Mouse (Mus musculus): ENCODE measurements around the gene Dach1. TPM values are rescaled to one million over a fixed set of nuclear protein-coding genes. Genes with fewer than 3 reads are reported as not detected.

Gene Dach1
- total RNA-seq (2015; ENCODE audit: low replicate concordance): 3.6 and 4.2 TPM in 2 replicates
- total RNA-seq (2017; ENCODE audit: low replicate concordance): 1.2 and 2.1 TPM in 2 replicates

GRCm38 (mm10) chr14:98169421-98170076 is at the start of gene Dach1:
Gene Dach1 (minus strand): TSS chr14:98169765.
- ATAC-seq (replicated peaks; ENCODE audit: low FRiP score, poor library complexity, severe bottlenecking): 0 out of 2 replicates have a peak, but pooled peaks have one; percentile 32

DNA sequence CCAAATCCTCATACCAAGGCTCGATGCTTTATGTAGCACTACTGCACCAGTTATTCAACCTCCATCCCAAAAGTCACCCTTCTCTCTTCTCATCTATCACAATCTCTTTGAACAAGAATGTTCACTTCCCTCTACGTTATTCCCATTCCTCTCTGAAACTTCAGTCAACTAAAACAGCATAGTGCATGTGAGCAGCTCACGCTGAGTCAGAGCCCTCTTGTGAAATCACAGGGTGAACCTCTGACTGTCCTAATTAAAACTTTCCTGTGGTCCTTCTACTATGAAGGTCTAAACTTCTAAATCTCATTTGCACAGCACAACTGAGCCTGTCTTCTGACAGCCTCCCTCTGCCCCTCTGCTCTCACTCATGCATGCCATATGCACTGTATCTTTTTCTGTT is 30.5 kb upstream of the Dach1 start:
- ATAC-seq (replicated peaks; ENCODE audit: low FRiP score, poor library complexity, severe bottlenecking): no peak

- ATAC-seq (replicated peaks; ENCODE audit: low FRiP score, poor library complexity, severe bottlenecking): no peak
Measured at GRCm38 (mm10) chr14:98181545-98181944, 12.0 kb upstream of the Dach1 start.

- no peak for ATAC-seq (replicated peaks; ENCODE audit: low FRiP score, poor library complexity, severe bottlenecking)
Measured at GRCm38 (mm10) chr14:98173831-98174230, 4.3 kb upstream of the Dach1 start.

DNA sequence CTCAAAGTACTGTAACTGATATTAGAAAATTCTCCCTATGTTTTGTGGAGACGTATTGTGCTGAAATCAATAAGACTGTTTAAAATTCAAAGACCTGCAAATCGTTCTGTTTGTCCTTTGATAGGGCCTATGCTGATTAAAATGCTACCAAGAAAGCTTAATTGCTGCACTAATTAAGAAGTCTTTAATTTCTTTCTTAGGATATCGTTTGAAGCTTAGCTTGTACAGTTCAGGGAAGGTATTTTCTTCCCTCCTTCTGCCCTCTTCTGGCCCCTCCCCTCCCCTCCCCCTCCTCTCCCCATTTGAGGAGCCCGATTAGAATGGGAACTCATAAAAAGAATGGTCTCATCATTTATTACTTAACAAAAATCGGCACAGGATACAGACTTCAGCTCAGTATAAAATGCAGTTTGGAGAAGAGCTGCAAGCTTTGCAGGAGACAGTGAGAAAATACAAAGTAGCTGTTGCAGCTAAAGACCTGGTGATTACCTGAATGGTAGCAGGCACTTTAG is 2.9 kb upstream of the Dach1 start:
- ATAC-seq (replicated peaks; ENCODE audit: low FRiP score, poor library complexity, severe bottlenecking): no peak

- ATAC-seq (replicated peaks; ENCODE audit: low FRiP score, poor library complexity, severe bottlenecking): no peak
Measured at GRCm38 (mm10) chr14:98171861-98172260, 2.3 kb upstream of the Dach1 start.

DNA sequence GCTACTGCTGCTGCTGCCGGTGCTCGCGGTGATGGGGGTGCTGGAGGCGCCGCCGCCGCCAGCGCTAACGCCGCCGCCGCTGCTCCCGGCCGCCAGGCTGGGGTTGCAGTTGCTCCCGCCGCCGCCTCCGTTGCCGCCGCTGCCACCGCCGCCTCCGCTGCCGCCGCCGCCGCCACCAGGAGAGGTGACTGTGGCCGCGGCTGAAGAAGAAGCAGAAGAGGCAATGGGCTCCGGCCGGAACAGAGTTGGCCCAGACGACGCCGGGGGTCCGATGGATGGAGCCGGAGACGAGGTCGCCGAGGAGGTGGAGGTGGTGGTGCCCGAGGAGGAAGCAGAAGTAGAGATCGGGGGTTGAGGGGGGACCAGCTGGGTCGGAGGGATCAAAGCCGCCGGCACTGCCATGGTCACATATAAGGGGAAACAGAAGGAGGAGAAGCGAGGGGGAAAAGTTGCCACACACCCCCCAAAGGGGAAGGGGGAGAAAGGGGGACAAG is 610 bp downstream of the Dach1 start:
- peak; percentile 58 for ATAC-seq (replicated peaks; ENCODE audit: low FRiP score, poor library complexity, severe bottlenecking)

- ATAC-seq (replicated peaks; ENCODE audit: low FRiP score, poor library complexity, severe bottlenecking): peak; percentile 65
Measured at GRCm38 (mm10) chr14:98168039-98168907, 1.3 kb downstream of the Dach1 start.

DNA sequence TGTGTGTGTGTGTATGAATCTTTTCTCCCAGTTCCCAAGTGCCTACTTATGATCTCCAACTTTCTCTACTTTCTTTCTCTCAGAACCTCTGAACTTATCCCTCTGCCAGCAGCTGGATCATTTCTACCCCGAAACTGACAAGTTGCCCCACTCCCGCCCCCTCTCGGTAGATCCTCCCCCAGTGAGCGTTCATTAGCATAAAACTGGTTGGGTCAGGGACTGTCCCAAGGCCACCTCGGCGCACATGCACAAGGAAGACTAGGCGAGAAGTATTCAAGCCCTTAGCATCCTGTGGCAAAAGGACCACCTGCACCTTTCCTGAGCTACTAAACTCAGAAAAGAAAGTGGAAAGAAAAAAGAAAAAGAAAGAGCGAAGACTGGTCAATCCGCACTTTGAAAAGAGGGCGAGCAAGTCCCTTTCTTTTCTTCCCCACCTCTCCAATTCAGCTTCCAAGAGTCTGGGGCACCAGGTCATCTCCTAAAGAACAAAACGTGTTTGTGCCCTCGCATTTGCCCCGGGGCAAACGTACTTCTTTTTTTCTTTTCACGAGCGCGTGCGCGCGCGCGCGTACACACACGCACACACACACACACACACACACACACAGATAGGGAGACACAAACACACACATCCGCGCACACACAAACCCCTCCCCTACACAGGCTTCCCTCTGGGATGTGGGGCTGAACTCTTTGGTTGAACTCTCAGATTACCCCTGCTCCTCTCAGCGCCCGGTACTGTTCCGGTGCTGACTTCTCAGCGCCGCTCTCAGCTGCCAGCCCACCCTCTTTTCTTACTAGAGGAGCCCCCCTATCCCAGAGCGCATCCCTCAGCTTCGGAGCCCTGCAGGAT is 2.2 kb downstream of the Dach1 start:
- peak; percentile 53 for ATAC-seq (replicated peaks; ENCODE audit: low FRiP score, poor library complexity, severe bottlenecking)

GRCm38 (mm10) chr14:98166318-98166976 is 3.1 kb downstream of the Dach1 start:
- no peak for ATAC-seq (replicated peaks; ENCODE audit: low FRiP score, poor library complexity, severe bottlenecking)

DNA sequence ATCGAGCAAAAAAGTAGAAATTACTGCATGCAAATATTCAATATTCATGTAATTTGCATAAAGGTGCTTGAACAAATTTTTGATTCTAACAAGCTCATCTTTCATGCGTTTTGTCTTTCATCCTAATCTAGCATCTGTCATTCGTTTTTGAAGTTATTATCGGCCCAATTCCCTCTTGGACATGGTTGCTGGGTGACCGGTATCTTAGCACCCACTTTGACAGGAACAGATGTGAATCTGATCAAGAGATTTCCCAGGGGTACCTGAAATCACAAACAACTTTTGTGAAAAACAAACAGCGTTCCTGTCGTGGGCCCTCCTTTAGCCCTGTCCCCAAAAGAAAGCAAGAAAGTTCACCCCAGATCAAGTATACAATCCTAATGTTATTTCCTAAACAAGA is 12.8 kb downstream of the Dach1 start:
- no peak for ATAC-seq (replicated peaks; ENCODE audit: low FRiP score, poor library complexity, severe bottlenecking)

- ATAC-seq (replicated peaks; ENCODE audit: low FRiP score, poor library complexity, severe bottlenecking): no peak
Measured at GRCm38 (mm10) chr14:98155725-98156392, 13.7 kb downstream of the Dach1 start.

- ATAC-seq (replicated peaks; ENCODE audit: low FRiP score, poor library complexity, severe bottlenecking): no peak
Measured at GRCm38 (mm10) chr14:98154832-98155422, 14.6 kb downstream of the Dach1 start.

DNA sequence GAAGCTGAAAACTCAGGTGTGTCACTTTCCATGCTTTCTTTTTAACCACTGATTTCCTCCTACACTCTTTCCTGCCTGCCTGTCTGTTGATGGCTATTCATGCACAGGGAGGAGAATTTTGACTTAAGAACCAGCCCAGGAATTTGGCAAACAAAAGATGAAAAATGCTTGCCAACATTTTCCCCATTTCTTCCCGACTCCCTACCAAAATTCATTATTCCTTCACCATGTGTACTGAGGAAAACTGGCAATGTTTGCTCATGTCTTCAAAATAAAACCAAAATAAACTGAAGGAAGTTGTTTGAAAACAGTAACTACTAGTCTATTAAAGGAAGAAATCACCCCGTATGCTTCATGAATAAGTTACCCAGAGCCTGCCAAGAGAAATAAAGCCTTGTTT is 27.8 kb downstream of the Dach1 start:
- no peak for ATAC-seq (replicated peaks; ENCODE audit: low FRiP score, poor library complexity, severe bottlenecking)

- no peak for ATAC-seq (replicated peaks; ENCODE audit: low FRiP score, poor library complexity, severe bottlenecking)
Measured at GRCm38 (mm10) chr14:98138873-98139665, 30.5 kb downstream of the Dach1 start.

DNA sequence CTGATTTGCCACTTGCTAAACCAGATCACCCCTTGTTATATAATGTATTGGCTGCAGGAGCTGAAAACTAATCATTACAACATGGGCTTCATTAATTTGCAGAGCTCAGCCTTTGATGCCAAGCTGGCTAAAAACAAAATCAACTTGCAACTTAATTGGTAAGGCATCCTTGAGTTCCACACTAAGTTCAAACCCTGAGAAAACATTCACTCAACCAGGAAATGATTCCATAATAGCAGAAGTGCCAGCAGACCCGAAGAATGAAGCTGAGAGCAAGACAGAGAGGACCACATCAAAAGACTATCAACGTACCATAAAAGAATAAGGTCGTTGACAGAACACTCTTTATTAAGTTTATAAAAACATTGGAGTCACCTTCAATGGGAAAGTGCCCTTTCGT is 35.0 kb downstream of the Dach1 start:
- no peak for ATAC-seq (replicated peaks; ENCODE audit: low FRiP score, poor library complexity, severe bottlenecking)

DNA sequence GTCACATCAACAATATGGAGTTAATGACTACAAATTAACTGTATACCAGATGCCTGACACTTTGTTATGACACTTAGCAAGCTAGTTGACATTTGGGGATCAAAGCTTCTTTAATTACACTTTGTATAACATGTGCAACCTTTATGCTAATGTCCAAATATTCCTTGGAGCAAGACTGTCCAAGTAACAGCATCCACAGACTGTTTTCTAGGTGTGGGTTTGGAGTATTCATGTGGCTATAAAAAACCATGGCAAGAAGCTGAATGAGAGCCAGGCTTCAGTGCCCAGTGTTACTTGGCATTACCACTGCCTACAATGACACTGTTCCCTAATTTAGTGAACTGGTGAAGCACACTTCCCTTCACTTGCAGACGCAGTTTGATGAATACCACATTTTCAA is 46.5 kb downstream of the Dach1 start:
- ATAC-seq (replicated peaks; ENCODE audit: low FRiP score, poor library complexity, severe bottlenecking): no peak

- no peak for ATAC-seq (replicated peaks; ENCODE audit: low FRiP score, poor library complexity, severe bottlenecking)
Measured at GRCm38 (mm10) chr14:98116627-98117026, 52.9 kb downstream of the Dach1 start.

Data from erythroid progenitor cell, adult 5-6 weeks (primary cell).